Mouse (Mus musculus) testis, postnatal 10 days (tissue): ENCODE data around the gene Tead1.

ENCODE experiments used
- DNase-seq: peaks from one replicate; pipeline ENCODE4 v3.0.0; 2021; ENCODE audit warnings: low spot score

Gene Tead1

DNA sequence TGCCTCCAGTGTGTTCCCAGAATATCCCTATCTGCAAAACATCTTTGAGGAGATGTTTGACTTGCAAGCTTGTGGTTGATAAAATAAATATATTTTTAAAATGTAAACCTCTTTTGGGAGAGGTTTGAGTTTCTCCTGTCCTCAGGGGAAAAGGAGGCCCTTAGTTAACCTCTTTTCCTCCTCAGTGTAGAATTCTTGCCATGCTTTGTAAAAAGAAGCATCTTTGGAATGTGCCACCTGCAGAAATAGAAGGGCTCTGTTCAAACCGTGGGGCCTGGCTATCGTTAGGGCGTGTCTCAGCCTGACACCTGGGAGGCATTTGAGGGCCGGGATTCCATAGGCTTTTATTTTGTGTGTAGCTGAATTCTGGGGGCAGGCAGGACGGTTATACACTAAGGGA, 51.1 kb downstream of the Tead1 start:
- DNase-seq: no peak

DNA sequence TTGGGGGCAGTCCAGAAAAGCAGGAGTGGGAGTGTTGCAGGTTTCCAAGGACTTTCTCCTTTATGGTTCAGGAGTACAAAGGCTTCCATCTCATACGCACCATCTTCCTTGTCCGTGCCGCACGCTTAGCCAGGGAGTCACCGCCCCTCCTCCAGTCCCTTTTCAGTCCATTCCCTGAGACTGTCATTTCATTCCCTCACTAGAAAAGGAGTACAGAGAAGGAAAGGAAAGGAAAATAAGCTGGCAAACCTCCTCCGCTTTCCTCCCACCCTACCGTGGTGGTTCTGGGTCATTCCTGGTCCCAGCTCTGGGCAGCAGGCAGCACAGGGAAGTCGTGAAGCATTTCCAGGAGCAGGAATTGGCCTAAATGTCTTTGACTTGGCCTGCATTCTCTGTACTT, 52.5 kb downstream of the Tead1 start:
- no peak for DNase-seq

DNA sequence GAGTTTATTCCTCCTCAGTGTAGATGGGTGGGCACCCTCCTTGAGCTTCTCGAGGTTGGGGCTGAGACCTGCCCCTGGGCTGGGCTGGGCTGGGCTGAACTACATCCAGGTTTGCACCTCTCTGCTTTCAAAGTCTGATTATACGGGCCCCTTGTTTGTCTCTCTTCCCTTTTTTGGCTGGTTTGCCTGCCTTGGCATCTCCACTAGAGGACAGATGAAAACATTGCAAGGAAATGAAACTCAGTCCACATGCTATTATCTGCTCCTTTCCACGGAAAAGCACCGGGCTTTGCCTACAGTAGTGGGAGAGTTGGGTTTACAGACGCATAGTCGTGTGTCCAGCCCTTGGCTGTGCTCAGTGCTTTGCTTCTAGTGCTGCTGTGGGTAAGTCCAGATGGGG, 60.1 kb downstream of the Tead1 start:
- DNase-seq: no peak

DNA sequence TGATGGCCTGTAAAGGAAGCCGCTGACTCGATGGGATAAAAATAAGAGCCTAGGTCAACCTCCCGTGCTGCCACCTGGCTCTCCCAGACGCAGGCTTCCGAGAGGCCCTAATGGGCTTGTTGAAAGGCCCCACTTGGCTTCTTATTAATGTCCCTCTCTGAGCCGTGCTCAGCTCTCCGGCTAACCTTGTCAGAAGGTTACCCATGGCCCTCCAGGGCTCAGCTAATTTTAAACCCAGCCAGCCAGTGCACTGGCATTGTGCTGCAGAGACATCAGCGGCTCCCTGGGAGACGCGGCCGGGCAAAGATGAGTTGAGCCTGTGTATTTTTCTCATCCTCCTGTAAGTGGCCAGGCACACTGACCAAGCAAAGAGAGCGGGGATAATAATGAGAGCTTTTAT, 62.7 kb downstream of the Tead1 start:
- no peak for DNase-seq

DNA sequence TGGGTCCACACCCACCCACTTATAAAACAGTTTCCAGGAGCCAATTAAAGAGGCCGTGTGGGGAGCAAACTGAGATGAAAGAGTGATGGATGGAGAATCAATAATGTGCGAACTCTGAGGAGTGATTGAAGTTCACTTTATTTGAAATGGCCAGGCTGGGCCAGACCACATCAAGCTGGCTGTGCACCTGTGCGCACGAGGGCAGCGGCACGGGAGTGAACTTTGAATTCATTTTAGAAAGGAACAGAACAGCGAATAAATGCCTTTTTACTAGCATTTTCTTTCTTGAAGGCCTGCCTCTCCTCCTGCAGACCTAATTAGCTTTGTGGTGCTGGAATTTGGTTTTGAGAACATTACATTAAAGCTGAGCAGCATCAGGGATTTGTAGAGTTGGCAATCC, 63.9 kb downstream of the Tead1 start:
- no peak for DNase-seq

DNA sequence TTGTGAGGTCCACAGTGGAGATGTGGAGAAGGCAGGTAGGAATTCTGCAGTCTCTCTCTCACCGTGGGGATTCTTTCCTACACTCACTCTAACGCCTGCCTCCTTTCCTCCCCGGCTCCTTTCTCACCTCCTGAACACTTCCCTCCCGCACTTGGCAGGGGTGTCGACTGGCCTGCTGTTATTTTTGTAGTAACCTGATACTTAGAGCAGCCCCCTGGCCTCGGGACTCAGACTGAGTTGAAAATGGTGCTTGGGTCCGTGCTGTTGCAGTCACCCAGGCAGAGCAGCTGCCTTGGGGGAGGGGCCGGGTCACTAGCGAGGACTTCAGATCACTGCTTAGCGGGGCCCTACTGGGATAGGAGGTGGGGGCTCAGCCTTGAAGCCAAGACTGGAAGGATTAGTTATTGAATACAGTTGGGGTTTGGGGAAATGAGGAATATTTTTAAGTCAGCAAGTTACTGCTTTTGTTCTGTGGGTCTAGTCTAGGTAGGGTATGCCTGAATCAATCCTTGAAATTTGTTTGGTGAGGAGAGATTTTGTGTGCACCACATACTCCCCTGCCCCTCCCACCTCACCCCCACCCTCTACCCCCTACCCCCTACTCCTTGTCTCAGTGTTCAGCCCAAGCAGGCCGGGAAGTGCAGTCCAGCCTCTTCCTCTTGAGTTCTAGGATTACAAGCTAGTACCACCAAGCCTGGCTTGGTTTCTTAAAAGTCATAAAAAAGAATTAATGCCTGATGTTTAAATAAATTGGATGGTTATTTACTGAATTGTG, 64.7 kb downstream of the Tead1 start:
- peak; percentile 67 for DNase-seq

DNA sequence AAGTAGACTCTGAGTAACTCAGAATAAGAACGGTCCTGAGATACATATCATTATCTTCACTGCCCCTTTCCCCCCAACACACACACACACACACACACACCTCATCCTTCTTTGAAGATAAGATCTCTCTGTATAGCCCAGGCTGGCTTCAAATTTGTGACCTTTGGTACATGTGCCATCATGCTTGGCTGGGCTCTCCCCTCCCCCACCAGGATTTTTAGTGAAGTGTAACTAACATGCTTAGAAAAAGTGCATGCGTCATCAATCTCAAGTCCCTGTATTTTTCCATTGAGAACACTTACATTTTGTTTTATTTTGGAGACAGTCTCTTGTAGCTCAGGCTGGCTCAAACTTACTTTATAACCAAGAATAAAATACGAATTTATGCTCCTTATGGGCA, 68.1 kb downstream of the Tead1 start:
- DNase-seq: no peak

DNA sequence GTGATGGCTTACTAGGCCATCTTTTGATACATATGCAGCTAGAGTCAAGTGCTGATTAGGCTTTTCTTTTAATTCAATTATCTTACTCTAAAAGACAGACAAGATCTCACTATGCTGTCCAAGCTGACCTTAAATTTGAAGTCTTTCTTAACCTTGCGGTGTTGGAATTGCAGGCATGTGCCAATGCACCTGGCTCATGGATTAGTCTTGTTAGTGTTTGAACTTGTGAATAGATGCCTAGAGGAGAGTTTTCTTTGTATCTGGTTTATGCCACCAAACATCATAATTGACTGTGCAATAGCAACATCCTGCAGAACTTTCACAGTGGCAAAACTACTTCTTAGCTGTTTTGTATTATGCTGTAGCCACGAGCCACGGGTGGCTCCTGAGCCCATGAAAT, 68.7 kb downstream of the Tead1 start:
- no peak for DNase-seq

DNA sequence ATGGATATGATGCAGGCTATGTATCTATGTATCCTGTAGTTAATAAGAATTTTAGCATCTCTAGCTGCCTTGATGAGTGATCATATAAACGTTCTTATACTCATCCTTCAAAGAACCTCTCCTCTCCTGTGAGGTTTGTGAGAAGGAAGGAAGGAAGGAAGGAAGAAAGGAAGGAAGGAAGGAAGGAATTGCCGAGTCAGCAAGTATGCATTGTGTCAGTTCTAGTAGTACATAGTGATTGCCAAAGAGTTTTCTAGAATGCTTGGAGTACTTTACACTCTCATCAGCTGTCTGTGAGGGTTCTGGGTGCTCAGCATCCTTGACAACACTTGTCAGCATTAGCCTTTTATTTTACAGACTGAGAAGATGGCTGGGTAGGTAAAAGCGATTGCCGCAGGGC, 69.2 kb downstream of the Tead1 start:
- no peak for DNase-seq

DNA sequence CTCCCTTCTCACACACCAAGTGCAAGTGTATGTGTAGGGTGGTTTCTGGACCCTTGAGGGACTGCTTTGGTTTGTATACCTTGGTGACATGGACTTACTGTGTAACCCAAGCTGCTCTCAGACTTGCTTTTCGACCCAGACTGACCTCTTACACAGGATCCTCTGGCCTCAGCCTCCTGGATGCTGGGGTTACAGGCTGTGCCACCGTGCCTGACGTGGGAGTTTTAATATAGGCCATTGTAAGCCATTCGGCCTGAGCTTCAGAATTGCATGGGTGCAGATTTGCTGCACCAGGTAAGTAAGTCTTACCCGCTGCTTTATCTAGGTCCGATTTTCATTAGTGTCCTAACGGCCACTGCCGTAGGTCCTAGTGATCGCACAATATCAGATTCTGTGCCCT, 71.0 kb downstream of the Tead1 start:
- DNase-seq: no peak

DNA sequence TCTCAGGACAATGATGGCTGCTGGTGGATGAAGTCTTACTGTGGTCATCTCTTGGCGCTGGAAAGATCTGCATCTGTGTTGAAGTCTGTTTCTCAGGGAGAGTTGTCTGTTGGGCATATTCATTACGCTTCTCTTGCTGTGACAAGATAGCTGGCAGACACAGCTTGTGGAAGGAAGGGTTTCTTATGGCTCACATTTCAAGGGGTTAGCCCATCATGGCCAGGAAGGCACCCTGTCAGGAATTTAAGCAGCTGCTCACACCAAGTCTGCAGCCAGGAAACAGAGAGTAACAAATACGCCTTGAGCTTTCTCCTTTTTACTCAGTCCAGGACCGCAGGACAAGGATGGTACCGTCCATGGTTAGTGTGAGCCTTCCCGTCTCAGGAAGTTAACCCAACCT, 73.2 kb downstream of the Tead1 start:
- DNase-seq: no peak

DNA sequence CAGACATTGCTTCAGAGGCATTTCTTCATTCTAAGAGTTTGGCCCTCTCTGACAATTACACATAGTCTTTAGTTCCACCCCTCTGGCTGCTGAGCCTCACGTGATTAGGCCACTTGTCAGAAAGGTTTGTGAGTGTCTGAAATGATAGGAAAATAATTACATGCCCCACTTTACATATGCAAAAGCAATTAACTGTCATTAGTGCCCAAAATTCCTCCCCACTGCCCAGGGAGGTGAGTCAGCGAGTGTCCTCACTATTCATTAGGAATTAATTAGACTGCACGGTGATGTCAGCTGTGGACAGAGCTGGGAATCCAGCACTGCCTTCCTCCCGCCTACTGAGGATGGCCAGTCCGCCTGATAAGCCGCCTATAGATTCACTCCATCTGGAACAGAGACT, 74.2 kb downstream of the Tead1 start:
- no peak for DNase-seq

DNA sequence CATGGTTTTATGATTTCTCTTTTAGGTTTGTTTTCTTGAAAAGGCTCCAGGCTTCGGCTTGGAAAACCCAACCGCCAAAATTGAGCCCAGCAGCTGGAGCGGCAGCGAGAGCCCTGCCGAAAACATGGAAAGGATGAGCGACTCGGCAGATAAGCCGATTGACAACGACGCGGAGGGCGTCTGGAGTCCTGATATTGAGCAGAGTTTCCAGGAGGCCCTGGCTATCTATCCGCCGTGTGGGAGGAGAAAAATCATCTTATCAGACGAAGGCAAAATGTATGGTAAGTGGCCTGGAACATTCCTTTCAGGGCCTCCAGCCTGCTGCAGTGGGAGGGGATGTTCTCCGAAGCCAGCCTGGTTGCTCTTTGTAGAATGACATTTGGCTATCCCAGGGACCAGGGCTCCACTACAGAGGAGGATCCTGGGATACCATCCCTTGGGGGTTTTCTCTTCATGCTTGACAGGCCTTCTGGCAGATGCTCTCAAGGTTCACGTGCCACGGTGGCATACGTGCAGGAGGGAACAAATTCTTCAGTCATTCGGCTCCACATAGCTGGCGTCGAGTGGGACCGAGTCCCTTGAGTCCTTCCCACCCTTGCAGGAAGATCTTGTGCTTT, 80.3 kb downstream of the Tead1 start:
- DNase-seq: no peak

DNA sequence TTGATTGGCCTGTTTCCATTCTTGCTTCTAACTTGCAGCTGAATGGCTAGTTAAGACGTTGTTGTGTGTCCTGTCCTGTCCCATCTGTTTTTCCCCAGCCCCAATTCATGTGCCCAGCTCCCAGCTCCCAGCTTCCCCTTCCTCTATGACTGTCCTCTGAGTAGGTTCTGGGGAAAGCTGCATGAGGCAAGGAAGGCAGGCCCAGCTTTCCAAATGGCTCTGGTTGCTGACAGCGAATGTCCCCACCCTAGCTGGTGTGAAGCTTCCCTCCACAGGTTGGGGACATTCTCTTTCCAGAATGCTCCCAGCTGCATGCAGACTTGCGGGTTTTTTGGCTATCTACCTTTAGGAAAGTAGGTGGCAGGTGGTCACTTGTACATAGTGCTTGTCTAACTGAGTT, 81.2 kb downstream of the Tead1 start:
- no peak for DNase-seq

DNA sequence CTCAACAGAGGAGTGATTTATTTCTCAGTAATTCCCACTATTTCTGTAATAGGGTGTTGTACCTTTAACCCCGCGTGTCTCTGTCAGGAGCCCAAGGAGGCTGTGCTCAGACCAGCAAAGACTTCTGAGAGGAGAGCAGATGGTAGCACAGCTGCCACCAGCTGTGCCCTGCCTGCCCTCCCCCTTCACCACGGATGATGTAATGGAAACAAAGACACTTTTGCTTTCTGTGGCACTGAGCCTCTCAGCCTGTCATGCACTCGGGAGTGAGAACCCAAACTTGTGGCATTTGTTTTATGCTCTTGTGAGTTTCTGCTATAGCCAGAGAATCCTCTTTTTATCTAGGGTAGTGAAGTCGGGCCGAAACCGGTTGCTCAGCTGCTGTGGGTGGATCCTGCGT, 81.7 kb downstream of the Tead1 start:
- DNase-seq: no peak

DNA sequence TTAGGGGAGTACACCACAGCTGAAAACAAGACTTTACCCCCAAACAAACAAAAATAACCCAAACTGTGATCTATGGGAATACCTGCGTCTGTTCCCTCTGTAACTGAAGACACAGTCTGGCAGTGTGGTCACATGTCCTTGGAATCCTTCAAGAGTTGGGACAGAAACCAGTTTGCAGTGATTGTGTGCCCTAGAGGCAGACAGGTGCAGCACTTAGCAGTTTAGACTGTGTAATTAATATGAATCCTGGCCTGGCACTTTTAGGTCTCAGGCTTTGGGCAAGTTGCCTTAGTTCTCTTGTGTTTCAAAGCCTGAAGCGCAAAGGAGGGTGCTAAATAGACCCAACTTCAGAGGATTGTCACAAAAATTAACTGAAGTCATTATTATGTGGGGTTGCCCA, 83.8 kb downstream of the Tead1 start:
- DNase-seq: no peak

DNA sequence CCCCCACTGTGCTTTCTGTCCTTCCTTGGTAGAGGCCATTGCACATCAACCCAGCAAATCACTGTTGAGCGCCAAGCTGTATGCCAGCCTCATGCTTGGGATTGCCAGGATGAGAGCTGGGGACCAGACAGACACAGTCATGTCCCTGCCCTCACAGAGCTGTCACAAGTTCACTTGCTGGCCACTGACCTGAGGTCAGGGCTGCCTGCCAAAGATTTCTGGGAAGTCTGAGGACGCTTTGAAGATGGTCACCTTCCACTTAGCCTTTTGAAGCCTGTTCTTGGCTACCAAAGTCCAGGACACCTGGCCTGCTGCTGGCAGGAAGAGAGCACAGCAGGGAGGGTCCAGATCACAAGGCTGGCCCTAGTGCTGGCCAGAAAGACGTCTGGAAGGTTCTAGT, 84.4 kb downstream of the Tead1 start:
- no peak for DNase-seq

DNA sequence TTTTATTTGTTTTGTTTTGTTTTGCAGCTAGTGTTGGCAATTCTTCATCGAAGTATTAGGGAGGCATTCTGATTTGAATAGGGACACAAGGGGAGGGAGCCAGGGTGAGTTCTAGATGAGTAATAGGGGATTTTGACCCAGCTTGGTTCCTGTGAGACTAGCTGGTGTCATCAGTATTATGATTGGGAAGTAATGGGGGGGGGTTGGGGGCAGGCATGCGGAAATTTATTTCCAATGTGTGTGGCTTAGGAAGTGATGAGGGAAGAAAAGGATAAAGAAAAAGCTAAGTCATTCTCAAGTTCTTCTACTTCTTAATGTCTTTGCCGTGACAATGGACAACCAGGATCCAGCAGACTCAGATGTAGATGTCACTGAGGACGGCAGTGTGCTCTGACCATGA, 85.8 kb downstream of the Tead1 start:
- no peak for DNase-seq

DNA sequence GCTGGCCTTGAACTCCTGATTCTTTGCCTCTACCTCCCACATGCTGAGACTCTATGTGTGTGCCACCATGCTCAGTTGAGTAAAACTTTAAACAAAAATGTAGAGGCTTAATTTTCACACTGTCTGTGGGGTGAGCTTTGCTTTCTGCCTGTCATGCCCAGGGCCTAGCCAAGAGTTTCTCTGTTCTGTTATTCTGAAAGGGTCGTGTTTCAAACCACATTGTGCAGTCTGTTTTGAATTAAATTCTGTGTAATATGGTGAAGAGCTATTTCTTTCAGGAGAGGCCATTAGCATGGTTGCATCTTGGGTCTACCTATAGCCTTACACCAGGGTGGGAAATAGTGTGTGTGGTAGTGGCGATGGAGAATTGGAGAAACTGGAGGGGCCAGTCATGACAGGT, 90.7 kb downstream of the Tead1 start:
- DNase-seq: no peak

DNA sequence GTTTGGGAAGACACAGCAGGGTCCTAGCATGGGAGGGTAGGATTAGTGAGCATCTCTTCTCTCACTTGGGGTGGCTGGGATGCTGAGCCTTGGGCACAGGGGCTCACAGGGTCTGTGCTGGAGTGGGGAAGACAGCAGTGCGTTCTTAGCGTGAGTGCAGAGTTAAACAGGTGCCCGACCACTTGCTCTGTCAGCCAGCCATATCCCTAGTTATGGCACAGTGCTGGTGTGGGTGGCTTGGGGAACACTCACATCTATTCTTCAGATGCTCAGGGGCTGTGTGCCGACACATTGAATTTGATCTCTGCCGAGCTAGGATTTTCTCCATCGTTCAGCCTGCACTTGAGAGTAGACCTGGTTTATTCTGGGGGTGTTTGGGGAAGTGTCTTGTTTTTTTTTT, 92.3 kb downstream of the Tead1 start:
- no peak for DNase-seq

DNA sequence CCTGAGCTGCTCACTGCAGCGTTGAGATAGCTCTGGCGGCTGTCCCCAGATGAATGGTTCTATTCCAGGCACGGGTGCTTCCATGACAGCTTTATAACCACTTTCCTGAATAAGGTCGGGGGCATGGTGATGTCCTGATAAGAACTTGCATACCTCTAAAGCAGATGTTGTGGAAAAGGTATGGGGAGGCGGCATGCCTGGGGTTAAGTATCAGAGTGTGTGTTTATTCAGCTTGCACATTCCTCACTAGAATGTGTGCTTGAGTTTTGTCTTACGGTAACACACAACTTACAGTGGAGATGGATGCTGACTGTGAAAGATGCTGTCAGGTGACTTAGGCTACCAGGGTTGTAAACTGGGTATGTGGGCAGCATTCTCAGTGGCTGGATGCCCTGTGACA, 93.7 kb downstream of the Tead1 start:
- DNase-seq: no peak

DNA sequence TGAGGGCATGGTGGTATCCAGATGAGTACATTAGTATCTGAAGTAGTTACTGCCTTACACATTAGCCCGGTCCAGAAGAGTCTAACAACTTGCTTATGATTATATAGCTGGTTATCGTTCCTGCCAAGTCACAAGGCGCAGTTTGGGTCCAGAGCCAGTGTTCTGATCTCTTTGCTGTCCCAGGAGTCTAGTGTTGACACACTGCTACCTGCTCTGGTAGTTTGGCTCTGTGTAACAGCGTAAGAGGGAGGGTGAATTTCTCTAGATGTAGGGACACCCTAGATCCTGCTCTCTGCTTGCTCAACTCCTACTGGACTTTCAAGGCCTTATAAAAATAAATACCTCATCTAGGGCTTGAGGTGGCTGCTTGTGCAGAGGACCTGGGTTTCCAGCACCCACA, 94.5 kb downstream of the Tead1 start:
- no peak for DNase-seq

DNA sequence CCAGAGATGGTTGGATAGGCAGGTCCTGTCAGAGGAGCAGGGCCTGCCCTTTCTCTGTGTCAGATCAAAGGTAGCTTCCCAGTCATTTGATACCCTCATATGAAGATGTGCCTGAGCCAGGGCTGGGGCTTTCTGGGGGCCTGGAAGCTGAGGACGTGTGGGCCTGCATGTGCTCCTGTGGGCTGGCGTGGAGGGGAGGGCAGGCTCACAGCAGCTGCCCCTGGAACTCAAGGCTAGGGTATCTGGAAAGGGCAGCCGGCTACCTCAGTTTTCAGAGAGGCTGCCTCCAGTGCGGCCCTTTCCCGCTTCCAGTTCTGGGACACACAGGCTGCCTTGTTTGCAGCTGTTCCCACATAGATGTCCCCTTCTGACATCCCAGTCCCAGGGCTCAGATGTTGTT, 96.7 kb downstream of the Tead1 start:
- DNase-seq: no peak

DNA sequence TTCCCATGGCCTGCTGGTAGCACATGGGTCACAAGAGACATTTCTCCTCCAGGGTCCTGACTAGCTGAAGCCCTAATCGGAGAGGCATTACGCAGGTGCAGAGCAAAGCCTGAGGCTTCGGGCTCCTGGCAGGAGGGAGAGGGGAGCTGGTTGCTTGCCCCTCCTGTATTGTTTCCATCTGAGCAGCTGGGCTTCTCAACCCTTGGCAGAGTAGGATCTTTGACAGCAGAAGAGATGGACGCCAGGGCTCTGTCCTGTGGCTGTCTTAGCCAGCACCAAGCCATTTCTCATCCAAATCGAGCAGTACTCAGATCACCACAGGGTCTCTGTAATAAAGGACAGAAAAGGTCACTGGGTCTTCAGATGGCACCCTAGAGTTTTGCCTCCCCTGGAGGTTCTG, 97.6 kb downstream of the Tead1 start:
- no peak for DNase-seq
